Mouse (Mus musculus): Measurements from ENCODE around the gene 2200002J24Rik. TPM values are rescaled to one million over a fixed set of nuclear protein-coding genes. Genes with fewer than 3 reads are reported as not detected.
"Not testable (repeated sequence)": the region's sequence is repeated elsewhere in the genome, so short reads cannot be mapped to it uniquely, and the experiment has no call there.

The 2200002J24Rik gene
- total RNA-seq, 1 experiment from 2014 or later: 3.4 TPM

DNA sequence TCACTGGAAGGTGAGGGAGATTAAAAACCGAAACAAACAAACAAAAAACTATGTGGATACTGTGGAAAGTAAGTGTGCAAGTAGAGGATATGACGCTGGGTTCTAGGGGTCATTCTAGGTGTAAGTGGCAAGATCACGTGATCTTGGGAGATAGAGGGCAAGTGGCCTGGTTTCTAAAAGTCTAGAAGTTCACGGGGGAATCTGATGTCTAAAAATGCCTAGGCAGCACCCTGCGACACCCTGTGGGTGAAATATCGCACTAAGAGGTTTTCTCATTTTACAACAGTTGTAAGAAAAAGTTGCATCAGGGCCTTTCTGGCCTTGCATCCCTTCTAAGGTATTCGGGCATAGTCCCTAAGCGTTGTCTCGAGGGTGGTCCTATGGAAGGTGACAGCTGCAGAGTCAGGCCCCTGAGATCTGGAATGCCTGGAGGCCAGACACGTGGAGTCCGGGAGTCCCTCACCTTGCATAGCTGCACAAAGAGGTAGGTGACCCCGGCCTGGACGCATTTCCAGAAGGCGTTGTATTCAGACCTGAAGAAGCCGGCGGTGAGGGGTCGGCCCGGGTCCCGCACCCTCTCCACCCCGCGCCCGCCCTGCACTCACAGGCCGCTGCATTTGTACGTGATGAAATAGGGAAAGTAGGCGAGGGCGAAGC, 30.1 kb downstream of the 2200002J24Rik start:
- no peak for DNase-seq

- peak; percentile 97 for DNase-seq
These were observed 30.8 kb downstream of the 2200002J24Rik start, which contains the start of gene Tmem147 for GRCm38 (mm10) chr7:30729396-30730063. TSS of gene Tmem147 (minus strand) at chr7:30729540.

DNA sequence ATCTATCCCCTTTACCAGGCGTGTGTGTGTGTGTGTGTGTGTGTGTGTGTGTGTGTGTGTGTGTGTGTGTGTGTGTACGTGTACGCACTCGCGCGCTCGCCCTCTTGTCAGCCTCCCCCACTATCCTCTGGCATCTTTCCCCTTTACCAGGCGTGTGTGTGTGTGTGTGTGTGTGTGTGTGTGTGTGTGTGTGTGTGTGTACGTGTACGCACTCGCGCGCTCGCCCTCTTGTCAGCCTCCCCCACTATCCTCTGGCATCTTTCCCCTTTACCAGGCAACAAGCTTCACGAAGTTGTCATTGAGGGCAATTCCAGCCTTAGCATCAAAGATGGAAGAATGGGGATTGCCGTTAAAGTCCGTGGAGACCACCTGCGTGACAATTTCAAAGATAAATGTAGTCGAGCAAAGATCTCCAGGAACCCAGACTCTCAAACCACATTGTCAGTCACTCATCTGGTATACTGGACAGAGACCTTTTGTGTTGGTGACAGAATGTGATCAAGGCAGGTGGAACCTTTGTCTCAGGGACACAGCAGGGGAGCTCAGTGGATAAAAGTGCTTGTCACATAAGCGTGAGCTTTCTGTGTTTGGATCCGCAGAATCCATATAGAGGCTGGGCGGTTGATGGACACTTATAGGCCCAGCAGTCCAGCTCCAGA, 31.5 kb downstream of the 2200002J24Rik start:
- not testable (repeated sequence) for DNase-seq

GRCm38 (mm10) chr7:30736211-30736610, 37.5 kb downstream of the 2200002J24Rik start:
- DNase-seq: no peak

GRCm38 (mm10) chr7:30742570-30742969, 43.8 kb downstream of the 2200002J24Rik start:
- DNase-seq: not testable (repeated sequence)

- not testable (repeated sequence) for DNase-seq
These were observed 44.9 kb downstream of the 2200002J24Rik start, which contains the start of gene Gapdhs for GRCm38 (mm10) chr7:30743617-30744016. TSS of gene Gapdhs (minus strand) at chr7:30743681.

DNA sequence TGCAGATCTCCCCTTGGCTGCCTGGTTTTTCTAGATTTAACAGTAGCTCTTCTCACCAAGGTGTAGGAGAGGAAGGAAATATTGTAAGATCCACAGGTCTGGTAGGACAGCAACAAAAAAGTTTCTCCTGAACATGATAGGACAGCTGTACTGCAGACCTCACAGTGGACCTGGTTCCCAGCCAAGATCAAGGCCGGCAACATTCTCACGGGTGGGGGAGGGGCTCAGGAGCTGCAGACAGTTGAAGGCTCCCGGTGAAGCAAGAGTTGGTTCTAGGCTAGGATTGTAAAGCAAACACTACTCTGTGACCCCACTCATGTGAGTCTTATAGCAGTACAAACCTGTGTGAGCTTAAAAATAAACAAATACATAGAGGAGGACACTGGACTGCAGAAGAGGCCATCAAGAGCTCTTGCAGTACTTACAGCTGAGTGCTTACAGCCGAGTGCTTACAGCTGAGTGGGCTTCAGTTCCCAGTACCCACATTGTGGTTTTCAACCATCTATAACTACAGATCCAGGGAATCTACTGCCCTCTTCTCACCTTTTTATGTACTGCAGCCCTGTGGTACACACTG, 45.4 kb downstream of the 2200002J24Rik start:
- peak; percentile 83 for DNase-seq

DNA sequence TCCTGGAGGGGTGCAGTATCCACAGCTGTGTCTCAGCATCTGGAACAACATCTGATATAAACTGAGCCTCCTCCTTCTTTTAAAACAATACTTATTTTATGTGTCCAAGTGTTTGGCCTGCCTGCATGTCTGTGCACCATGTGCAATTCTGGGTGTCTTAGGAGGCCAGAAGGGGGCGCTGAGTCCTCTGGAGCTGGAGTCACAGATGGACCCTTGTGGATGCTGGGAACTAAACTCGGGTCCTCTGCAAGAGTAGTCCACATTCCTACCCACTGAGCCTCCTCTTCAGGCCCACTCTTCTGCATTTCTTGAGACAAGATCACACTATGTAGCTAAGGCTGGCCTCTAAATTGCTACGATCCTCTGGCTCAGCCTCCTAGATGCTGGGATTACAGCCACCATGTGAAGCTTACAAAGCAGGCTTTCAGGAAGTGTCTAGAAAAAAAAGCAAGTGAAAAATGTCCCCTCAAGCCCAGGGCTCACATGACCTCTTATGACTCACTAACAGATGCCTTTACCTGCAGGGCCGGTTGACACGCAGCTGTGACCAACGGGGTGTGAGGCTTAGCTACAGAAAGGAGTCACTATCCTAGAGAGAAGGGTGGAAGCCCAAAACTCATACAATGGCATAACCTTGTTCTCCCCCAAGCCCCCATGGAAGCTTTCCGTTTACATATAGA, 48.9 kb downstream of the 2200002J24Rik start:
- DNase-seq: no peak

Other genes starting within 250 kb of the 2200002J24Rik start
- not detected in 2 replicates for gene Kirrel2, start 241.2 kb upstream of the 2200002J24Rik start, total RNA-seq (2021)
- 0.11 TPM in 1 of 2 replicates, not detected in the other for gene Nphs1, start 240.6 kb upstream of the 2200002J24Rik start, total RNA-seq (2021)
- gene Prodh2, start 205.3 kb upstream of the 2200002J24Rik start, total RNA-seq (2021): 2.6 and 33.4 TPM in 2 replicates
- 8.3 and 8.9 TPM in 2 replicates for gene Arhgap33, start 163.9 kb upstream of the 2200002J24Rik start, total RNA-seq (2021)
- 24.2 and 29.4 TPM in 2 replicates for gene Hspb6, start 146.7 kb upstream of the 2200002J24Rik start, total RNA-seq (2021)
- 7.6 and 9.2 TPM in 2 replicates for gene Proser3, start 146.6 kb upstream of the 2200002J24Rik start, total RNA-seq (2021)
- gene Lin37, start 139.1 kb upstream of the 2200002J24Rik start, total RNA-seq (2021): 41.6 and 46.3 TPM in 2 replicates
- 60.3 and 66.8 TPM in 2 replicates for gene U2af1l4, start 135.6 kb upstream of the 2200002J24Rik start, total RNA-seq (2021)
- 3.8 and 4.6 TPM in 2 replicates for gene Gm49396, start 135.6 kb upstream of the 2200002J24Rik start, total RNA-seq (2021)
- 117 and 125 TPM in 2 replicates for gene Psenen, start 135.3 kb upstream of the 2200002J24Rik start, total RNA-seq (2021)
- 5.1 and 7.8 TPM in 2 replicates for gene Igflr1, start 133.5 kb upstream of the 2200002J24Rik start, total RNA-seq (2021)
- 45.7 and 54.0 TPM in 2 replicates for gene Kmt2b, start 110.2 kb upstream of the 2200002J24Rik start, total RNA-seq (2021)
- 0.85 and 1.1 TPM in 2 replicates for gene Zbtb32, start 100.0 kb upstream of the 2200002J24Rik start, total RNA-seq (2021)
- gene Upk1a, start 86.1 kb upstream of the 2200002J24Rik start, total RNA-seq (2021): 0.22 and 0.45 TPM in 2 replicates
- 3,197 and 3,382 TPM in 2 replicates for gene Cox6b1, start 72.8 kb upstream of the 2200002J24Rik start, total RNA-seq (2021)
- not detected in 2 replicates for gene Etv2, start 63.1 kb upstream of the 2200002J24Rik start, total RNA-seq (2021)
- gene Rbm42, start 48.6 kb upstream of the 2200002J24Rik start, total RNA-seq (2021): 78.2 and 81.2 TPM in 2 replicates
- 10.4 and 11.9 TPM in 2 replicates for gene Haus5, start 33.9 kb upstream of the 2200002J24Rik start, total RNA-seq (2021)
- not detected in 2 replicates for gene Pmis2, start 27.3 kb upstream of the 2200002J24Rik start, total RNA-seq (2021)
- 3.0 TPM in 2 replicates for gene Atp4a, start 13.3 kb downstream of the 2200002J24Rik start, total RNA-seq (2021)
- 215 and 242 TPM in 2 replicates for gene Tmem147, start 30.6 kb downstream of the 2200002J24Rik start, total RNA-seq (2021)
- not detected in 2 replicates for gene Gapdhs, start 44.8 kb downstream of the 2200002J24Rik start, total RNA-seq (2021)
- gene Sbsn, start 52.5 kb downstream of the 2200002J24Rik start, total RNA-seq (2021): 76.3 and 82.7 TPM in 2 replicates
- gene Dmkn, start 64.8 kb downstream of the 2200002J24Rik start, total RNA-seq (2021): 2.2 and 3.5 TPM in 2 replicates
- gene Krtdap, start 89.0 kb downstream of the 2200002J24Rik start, total RNA-seq (2021): 1.3 and 2.1 TPM in 2 replicates
- 1.1 TPM in 2 replicates for gene Ffar2, start 124.8 kb downstream of the 2200002J24Rik start, total RNA-seq (2021)
- gene Ffar3, start 157.3 kb downstream of the 2200002J24Rik start, total RNA-seq (2021): 0.26 and 0.38 TPM in 2 replicates
- gene Ffar1, start 162.6 kb downstream of the 2200002J24Rik start, total RNA-seq (2021): 0.41 TPM in 1 of 2 replicates, not detected in the other
- gene Cd22, start 181.4 kb downstream of the 2200002J24Rik start, total RNA-seq (2021): 3.2 and 14.1 TPM in 2 replicates
- 0.33 and 0.90 TPM in 2 replicates for gene Mag, start 215.9 kb downstream of the 2200002J24Rik start, total RNA-seq (2021)
- 6.5 TPM in 1 of 2 replicates, not detected in the other for gene Hamp2, start 225.8 kb downstream of the 2200002J24Rik start, total RNA-seq (2021)
- gene Hamp, start 245.1 kb downstream of the 2200002J24Rik start, total RNA-seq (2021): 4.3 TPM in 1 of 2 replicates, not detected in the other

All from adrenal gland, postnatal 14 days (tissue).